Mouse (Mus musculus) testis, adult 2 months (tissue): ENCODE data around the gene Slco4a1.

ENCODE experiments used
- CTCF ChIP-seq: fragments of 200-500 bp; IDR thresholded peaks from 2 replicates; pipeline ENCODE4 v1.5.1; 2012; ENCODE audit warnings: low read depth, mild to moderate bottlenecking, inconsistent platforms, low read length, moderate library complexity; ENCODE audit not compliant: control insufficient read depth, insufficient read depth, insufficient replicate concordance
- POLR2A ChIP-seq: fragments of 200-500 bp; IDR thresholded peaks from 2 replicates; pipeline ENCODE4 v1.6.1; 2012; ENCODE audit warnings: low read depth, mild to moderate bottlenecking, inconsistent platforms, low read length, moderate library complexity; ENCODE audit not compliant: control insufficient read depth

DNA sequence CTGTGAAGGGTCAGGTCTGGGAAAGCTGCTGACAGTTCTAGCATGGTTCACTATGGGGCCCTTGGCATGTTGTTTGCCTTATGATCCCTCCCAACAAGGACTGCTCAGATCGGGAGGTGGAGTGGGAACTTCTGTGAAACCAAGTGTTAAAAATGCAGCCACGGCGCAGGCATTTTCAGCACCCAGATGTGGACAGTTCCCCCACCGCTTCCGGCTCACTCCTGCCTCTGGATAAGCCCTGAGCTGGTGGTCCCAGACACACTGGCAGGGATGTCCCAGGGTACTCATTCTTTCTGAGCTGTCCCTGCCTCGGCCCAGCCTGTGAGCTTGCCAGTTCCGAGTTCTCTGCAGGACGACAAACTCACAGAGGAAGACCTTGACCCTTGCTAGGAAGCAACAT lies 45.0 kb upstream of the Slco4a1 start:
- TF ChIP-seq CTCF (no peak), POLR2A (no peak)
